Mouse (Mus musculus): ENCODE data around the gene Pls1. TPM values are rescaled to one million over a fixed set of nuclear protein-coding genes. Genes with fewer than 3 reads are reported as not detected.

The Pls1 gene
- polyA plus RNA-seq, 1 experiment from 2014 or later, result 1.6 TPM

DNA sequence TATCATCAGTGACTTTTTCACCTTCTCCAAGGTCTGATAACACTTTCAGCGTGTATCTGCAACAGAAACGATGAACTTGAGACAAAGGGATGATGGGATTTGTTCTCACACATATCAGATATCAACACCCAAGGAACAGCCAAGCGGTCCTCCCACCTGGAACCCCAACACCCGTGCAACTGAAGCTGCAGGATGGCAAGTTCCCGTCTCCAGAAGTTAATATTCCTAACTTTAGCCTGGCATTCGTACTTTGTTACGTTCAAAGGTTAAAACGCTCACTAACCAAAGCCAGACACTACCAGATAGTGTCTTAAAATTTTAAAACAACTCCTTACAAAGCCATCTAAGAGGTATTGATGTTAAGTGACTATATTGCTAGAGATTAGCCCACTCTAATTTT is 83.7 kb downstream of the Pls1 start:
- Histone ChIP-seq H3K4me3 (no peak overlapping the region), H3K9ac (no peak overlapping the region), H3K4me1 (no peaks in the 10 kb centered on the region), H3K27me3 (replicated peaks) (no peaks in the 10 kb centered on the region), H3K36me3 (no peaks in the 10 kb centered on the region), H3K4me2 (no peak overlapping the region), H3K27ac (replicated peaks) (no peak overlapping the region), H3K9me3 (no peaks in the 10 kb centered on the region)
- WGBS, result 79% methylated on average over 8 of the region's 8 CpGs
- no peak for ATAC-seq (ENCODE audit: extremely low read depth, insufficient number of reproducible peaks, low FRiP score, low TSS enrichment)

DNA sequence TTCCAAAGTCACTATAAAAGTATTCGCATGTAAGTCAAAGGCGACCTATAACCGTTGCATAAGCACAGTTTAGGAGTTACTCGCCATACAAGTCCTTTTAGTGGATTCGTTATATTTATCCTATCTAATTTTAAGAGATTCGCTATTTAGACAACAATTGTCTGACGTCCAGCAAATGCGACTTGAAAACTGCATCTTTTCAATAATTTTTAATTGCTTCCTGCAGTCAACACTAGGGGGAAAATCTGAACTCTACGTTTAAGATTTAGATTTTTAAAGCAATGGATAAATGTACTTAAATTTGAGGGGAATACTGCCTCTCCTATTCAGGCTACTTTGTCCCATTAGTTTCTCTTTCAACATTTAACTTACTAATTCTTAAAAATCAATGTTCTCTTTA is 94.4 kb downstream of the Pls1 start:
- WGBS, result 38% methylated on average over 9 of the region's 9 CpGs
- Histone ChIP-seq H3K27me3 (replicated peaks) (peaks cover 26% of the 10 kb centered on the region), H3K4me2 (peak overlapping the region; percentile 87), H3K9ac (no peak overlapping the region), H3K4me1 (peaks cover 8% of the 10 kb centered on the region), H3K4me3 (peak overlapping the region; percentile 89), H3K27ac (replicated peaks) (no peak overlapping the region), H3K9me3 (no peaks in the 10 kb centered on the region), H3K36me3 (no peaks in the 10 kb centered on the region)
- ATAC-seq (ENCODE audit: extremely low read depth, insufficient number of reproducible peaks, low FRiP score, low TSS enrichment), result no peak

DNA sequence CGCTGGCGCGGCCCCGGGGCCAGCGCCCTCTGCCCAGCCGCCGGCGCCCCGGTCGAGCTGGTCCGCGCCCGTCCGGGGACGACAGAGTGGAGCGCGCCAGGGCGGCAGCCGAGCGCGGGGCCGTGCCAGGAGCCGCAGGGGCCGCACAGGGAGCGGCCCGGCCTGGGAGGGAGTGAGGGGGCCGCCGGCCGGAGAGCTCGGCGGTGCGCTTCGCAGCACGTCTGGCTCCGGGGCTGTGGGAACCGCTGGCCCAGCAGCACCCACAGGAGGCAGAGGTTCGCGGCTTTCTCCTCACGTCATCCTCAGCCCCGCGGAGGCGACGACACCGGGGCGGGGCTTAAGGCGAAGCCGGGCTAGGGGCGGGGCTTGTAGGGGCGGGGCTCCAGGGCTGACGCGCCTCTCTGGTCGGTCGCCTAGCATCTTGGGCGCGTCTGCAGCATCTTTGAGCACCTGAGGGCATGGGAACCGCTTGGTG is 95.0 kb downstream of the Pls1 start, which contains the start of gene Trpc1:
Gene Trpc1, minus strand, starts transcription at position 339 of the 475 bp plus-strand sequence.
- WGBS, result under 1% methylated on average over 54 of the region's 56 CpGs
- H3K4me3 ChIP-seq, result peak within 1 kb of the TSS; percentile 89
- H3K27ac ChIP-seq (replicated peaks), result peak within 1 kb of the TSS; percentile 72
- no peaks in the 10 kb centered on the region for H3K9me3 ChIP-seq
- peaks cover 8% of the 10 kb centered on the region for H3K4me1 ChIP-seq
- ATAC-seq (ENCODE audit: extremely low read depth, insufficient number of reproducible peaks, low FRiP score, low TSS enrichment), result peak; percentile 87
- H3K9ac ChIP-seq, result peak within 1 kb of the TSS; percentile 91
- peaks cover 26% of the 10 kb centered on the region for H3K27me3 ChIP-seq (replicated peaks)
- no peaks in the 10 kb centered on the region for H3K36me3 ChIP-seq
- H3K4me2 ChIP-seq, result peak within 1 kb of the TSS; percentile 87

- no peak overlapping the region for H3K27ac ChIP-seq (replicated peaks)
- peak; percentile 54; the same call in 1 of the 2 replicates for ATAC-seq (ENCODE audit: extremely low read depth, insufficient number of reproducible peaks, low FRiP score, low TSS enrichment)
These were observed 95.6 kb downstream of the Pls1 start for GRCm38 (mm10) chr9:95749461-95749928.

DNA sequence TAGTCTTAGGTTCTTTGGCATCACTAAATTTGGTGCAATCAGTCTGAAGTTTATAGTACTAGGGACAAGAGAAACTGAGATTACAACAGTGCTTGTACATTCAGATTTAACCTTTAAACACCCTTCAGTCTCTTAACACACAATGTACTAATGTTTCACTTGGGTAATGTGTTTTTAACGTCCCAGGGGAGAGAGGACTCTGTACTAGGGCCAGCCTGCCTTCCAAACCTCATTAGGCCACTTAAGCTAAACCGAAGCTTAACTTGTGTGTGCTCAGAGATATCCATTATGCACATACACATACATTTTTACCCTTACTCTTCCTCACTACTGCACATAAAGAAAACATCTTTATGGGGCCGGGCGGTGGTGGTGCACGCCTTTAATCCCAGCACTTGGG is 97.8 kb downstream of the Pls1 start:
- no peak overlapping the region for H3K4me2 ChIP-seq
- no peak overlapping the region for H3K4me3 ChIP-seq
- H3K36me3 ChIP-seq, result no peaks in the 10 kb centered on the region
- 77% methylated on average over 5 of the region's 5 CpGs for WGBS
- H3K4me1 ChIP-seq, result peaks cover 8% of the 10 kb centered on the region
- no peak for ATAC-seq (ENCODE audit: extremely low read depth, insufficient number of reproducible peaks, low FRiP score, low TSS enrichment)
- no peak overlapping the region for H3K27ac ChIP-seq (replicated peaks)
- H3K9ac ChIP-seq, result no peak overlapping the region
- H3K27me3 ChIP-seq (replicated peaks), result peaks cover 18% of the 10 kb centered on the region
- no peaks in the 10 kb centered on the region for H3K9me3 ChIP-seq

More at GRCm38 (mm10) chr9:95749461-95749928, 95.6 kb downstream of the Pls1 start:
- Histone ChIP-seq H3K4me3 (peak overlapping the region; percentile 89), H3K4me1 (peaks cover 8% of the 10 kb centered on the region), H3K9ac (peak overlapping the region; percentile 91), H3K36me3 (no peaks in the 10 kb centered on the region), H3K9me3 (no peaks in the 10 kb centered on the region), H3K27me3 (replicated peaks) (peaks cover 26% of the 10 kb centered on the region), H3K4me2 (peak overlapping the region; percentile 87)
- WGBS, result 2% methylated on average over 19 of the region's 34 CpGs

DNA sequence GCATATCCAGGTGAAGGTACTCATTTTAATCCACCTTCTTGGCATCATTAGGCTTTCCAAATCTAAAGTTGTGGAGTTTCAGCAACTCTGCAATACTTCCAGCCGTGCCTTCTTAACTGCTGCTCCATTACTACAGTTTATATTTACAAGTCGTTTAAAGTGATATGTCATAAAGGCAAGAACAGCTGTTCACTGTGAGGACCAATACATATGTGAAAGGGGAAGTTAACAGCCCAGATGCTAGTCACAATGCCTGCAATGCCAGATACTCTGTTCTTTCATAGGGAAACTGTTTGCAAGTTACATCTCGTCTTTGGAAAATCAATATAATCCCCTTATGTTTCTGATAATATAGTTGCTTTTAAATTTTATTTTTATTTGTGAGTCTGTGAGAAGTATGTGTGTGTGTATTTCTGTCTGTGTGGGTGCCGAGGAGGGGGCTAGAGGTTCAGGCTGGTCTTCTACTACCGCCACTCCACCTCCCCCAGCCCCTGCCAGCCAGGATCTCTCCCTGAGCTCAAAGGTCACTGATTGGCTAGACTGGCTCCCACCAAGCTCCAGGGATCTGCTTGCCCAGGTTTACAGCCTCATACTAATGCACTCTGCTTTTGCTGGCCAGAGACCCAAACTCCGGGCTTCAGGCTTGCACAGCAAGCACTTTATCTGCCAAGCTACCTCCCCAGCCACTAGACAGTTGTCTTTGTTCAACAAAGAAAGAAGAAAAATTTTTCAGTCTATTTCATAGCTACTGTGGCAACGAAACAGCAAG is 100.1 kb downstream of the Pls1 start:
- no peak for ATAC-seq (ENCODE audit: extremely low read depth, insufficient number of reproducible peaks, low FRiP score, low TSS enrichment)
- 63% methylated on average over 7 of the region's 7 CpGs for WGBS
- Histone ChIP-seq H3K36me3 (no peaks in the 10 kb centered on the region), H3K9me3 (no peaks in the 10 kb centered on the region), H3K4me2 (no peak overlapping the region), H3K9ac (no peak overlapping the region), H3K4me3 (no peak overlapping the region), H3K27ac (replicated peaks) (no peak overlapping the region), H3K27me3 (replicated peaks) (peaks cover 7% of the 10 kb centered on the region), H3K4me1 (peaks cover 5% of the 10 kb centered on the region)

DNA sequence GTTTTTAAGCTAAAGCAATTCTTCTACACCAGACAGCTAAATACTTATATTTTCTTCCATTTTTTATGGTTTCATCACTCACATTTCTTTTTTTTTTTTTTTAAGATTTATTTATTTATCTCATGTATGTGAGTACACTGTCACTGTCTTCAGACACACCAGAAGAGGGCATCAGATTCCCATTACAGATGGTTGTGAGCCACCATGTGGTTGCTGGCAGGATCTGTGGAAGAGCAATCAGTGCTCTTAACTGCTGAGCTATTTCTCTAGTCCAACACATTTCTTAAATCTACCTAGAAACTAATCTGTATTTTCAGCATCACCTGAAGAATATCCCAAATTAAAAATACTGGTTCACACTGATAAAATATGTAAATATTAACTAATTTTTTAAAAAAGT is 108.9 kb downstream of the Pls1 start:
- no peak overlapping the region for H3K27ac ChIP-seq (replicated peaks)
- H3K36me3 ChIP-seq, result peaks cover 8% of the 10 kb centered on the region
- ATAC-seq (ENCODE audit: extremely low read depth, insufficient number of reproducible peaks, low FRiP score, low TSS enrichment), result no peak
- no peaks in the 10 kb centered on the region for H3K9me3 ChIP-seq
- no peak overlapping the region for H3K4me2 ChIP-seq
- H3K4me3 ChIP-seq, result no peak overlapping the region
- no peak overlapping the region for H3K9ac ChIP-seq
- H3K4me1 ChIP-seq, result no peaks in the 10 kb centered on the region
- no peaks in the 10 kb centered on the region for H3K27me3 ChIP-seq (replicated peaks)

GRCm38 (mm10) chr9:95712574-95712973 is 132.5 kb downstream of the Pls1 start:
- no peaks in the 10 kb centered on the region for H3K27me3 ChIP-seq (replicated peaks)
- H3K4me1 ChIP-seq, result no peaks in the 10 kb centered on the region
- ATAC-seq (ENCODE audit: extremely low read depth, insufficient number of reproducible peaks, low FRiP score, low TSS enrichment), result no peak
- no peak overlapping the region for H3K4me2 ChIP-seq
- no peak overlapping the region for H3K9ac ChIP-seq
- H3K36me3 ChIP-seq, result peaks cover 22% of the 10 kb centered on the region
- H3K27ac ChIP-seq (replicated peaks), result no peak overlapping the region
- no peak overlapping the region for H3K4me3 ChIP-seq
- H3K9me3 ChIP-seq, result no peaks in the 10 kb centered on the region
- WGBS, result 28% methylated on average over 8 of the region's 8 CpGs

DNA sequence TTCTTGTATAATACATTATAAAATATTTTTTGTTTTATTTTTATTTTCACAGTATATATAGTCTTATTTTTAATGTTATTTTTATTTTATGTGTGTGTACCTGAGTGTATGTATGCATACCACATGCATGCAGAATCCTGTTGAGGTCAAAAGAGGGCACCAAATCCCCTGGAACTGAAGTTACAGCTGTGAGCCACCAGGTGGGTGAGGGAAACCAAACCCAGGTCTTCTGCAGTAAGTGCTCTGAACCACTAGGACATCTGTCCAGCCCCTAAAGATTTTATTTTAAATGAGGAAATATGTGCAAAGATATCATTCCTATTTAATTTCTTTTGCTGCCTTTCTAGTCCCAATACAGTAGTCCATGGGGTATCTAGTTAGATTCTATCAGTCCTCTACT is 136.2 kb downstream of the Pls1 start:
- Histone ChIP-seq H3K4me3 (no peak overlapping the region), H3K4me2 (no peak overlapping the region), H3K9ac (no peak overlapping the region), H3K4me1 (no peaks in the 10 kb centered on the region), H3K27me3 (replicated peaks) (no peaks in the 10 kb centered on the region), H3K9me3 (no peaks in the 10 kb centered on the region), H3K27ac (replicated peaks) (no peak overlapping the region), H3K36me3 (peaks cover 20% of the 10 kb centered on the region)
- ATAC-seq (ENCODE audit: extremely low read depth, insufficient number of reproducible peaks, low FRiP score, low TSS enrichment), result no peak

- H3K9me3 ChIP-seq, result no peaks in the 10 kb centered on the region
- no peak for ATAC-seq (ENCODE audit: extremely low read depth, insufficient number of reproducible peaks, low FRiP score, low TSS enrichment)
- peaks cover 20% of the 10 kb centered on the region for H3K36me3 ChIP-seq
- WGBS, result 62% methylated on average over 5 of the region's 5 CpGs
- no peak overlapping the region for H3K27ac ChIP-seq (replicated peaks)
- H3K9ac ChIP-seq, result no peak overlapping the region
- H3K4me3 ChIP-seq, result no peak overlapping the region
- no peaks in the 10 kb centered on the region for H3K27me3 ChIP-seq (replicated peaks)
- no peak overlapping the region for H3K4me2 ChIP-seq
- no peaks in the 10 kb centered on the region for H3K4me1 ChIP-seq
These were observed 139.7 kb downstream of the Pls1 start for GRCm38 (mm10) chr9:95705371-95705770.

- H3K27me3 ChIP-seq (replicated peaks), result no peaks in the 10 kb centered on the region
- WGBS, result 73% methylated on average over 3 of the region's 3 CpGs
- no peak overlapping the region for H3K4me3 ChIP-seq
- no peaks in the 10 kb centered on the region for H3K9me3 ChIP-seq
- H3K36me3 ChIP-seq, result peaks cover 14% of the 10 kb centered on the region
- H3K4me2 ChIP-seq, result no peak overlapping the region
- no peak for ATAC-seq (ENCODE audit: extremely low read depth, insufficient number of reproducible peaks, low FRiP score, low TSS enrichment)
- no peaks in the 10 kb centered on the region for H3K4me1 ChIP-seq
- no peak overlapping the region for H3K27ac ChIP-seq (replicated peaks)
- H3K9ac ChIP-seq, result no peak overlapping the region
These were observed 141.0 kb downstream of the Pls1 start for GRCm38 (mm10) chr9:95704078-95704477.

All from heart, embryonic 13.5 days (tissue).